Mouse (Mus musculus): ENCODE measurements at regions not wholly inside any gene's neighbourhood (a gene's known extent, or its start where the extent isn't known, plus 50 kb on each side); places are given as distances from the start of the nearest gene placed in this dataset.

GRCm38 (mm10) chr15:51288911-51289432 lies 2595.7 kb upstream of the Gm7489 start:
- ATAC-seq = no peak
- H3K27me3 ChIP-seq (replicated peaks) = no peaks in the 10 kb centered on the region
- H3K27ac ChIP-seq = no peak overlapping the region
- no peaks in the 10 kb centered on the region for H3K36me3 ChIP-seq
- H3K9me3 ChIP-seq = no peaks in the 10 kb centered on the region
- H3K4me1 ChIP-seq (replicated peaks) = no peaks in the 10 kb centered on the region
- no peak overlapping the region for H3K9ac ChIP-seq
- H3K4me2 ChIP-seq (replicated peaks) = no peak overlapping the region
- WGBS = 59% methylated on average over 9 of the region's 9 CpGs
- H3K4me3 ChIP-seq (replicated peaks) = no peak overlapping the region

GRCm38 (mm10) chr15:51289916-51290315 lies 2594.8 kb upstream of the Gm7489 start:
- no peak for ATAC-seq

GRCm38 (mm10) chr15:51291183-51291582 lies 2593.5 kb upstream of the Gm7489 start:
- no peak overlapping the region for H3K9ac ChIP-seq
- 88% methylated on average over 6 of the region's 6 CpGs for WGBS
- no peak overlapping the region for H3K4me2 ChIP-seq (replicated peaks)
- H3K9me3 ChIP-seq = no peaks in the 10 kb centered on the region
- H3K27me3 ChIP-seq (replicated peaks) = no peaks in the 10 kb centered on the region
- no peak for ATAC-seq
- H3K36me3 ChIP-seq = no peaks in the 10 kb centered on the region
- H3K27ac ChIP-seq = no peak overlapping the region
- H3K4me1 ChIP-seq (replicated peaks) = no peaks in the 10 kb centered on the region
- H3K4me3 ChIP-seq (replicated peaks) = no peak overlapping the region

More at GRCm38 (mm10) chr15:51289916-51290315, 2594.8 kb upstream of the Gm7489 start:
- Histone ChIP-seq H3K9me3 (no peaks in the 10 kb centered on the region), H3K9ac (no peak overlapping the region), H3K27me3 (replicated peaks) (no peaks in the 10 kb centered on the region), H3K4me1 (replicated peaks) (no peaks in the 10 kb centered on the region), H3K4me2 (replicated peaks) (peak overlapping the region; percentile 43), H3K4me3 (replicated peaks) (0 out of 2 replicates have a peak overlapping the region, but pooled peaks have one; percentile 14), H3K36me3 (no peaks in the 10 kb centered on the region), H3K27ac (no peak overlapping the region)
- 36% methylated on average over 9 of the region's 9 CpGs for WGBS

- no peak overlapping the region for H3K4me2 ChIP-seq (replicated peaks)
- H3K36me3 ChIP-seq = no peaks in the 10 kb centered on the region
- H3K9ac ChIP-seq = no peak overlapping the region
- no peak overlapping the region for H3K4me3 ChIP-seq (replicated peaks)
- H3K9me3 ChIP-seq = no peaks in the 10 kb centered on the region
- H3K4me1 ChIP-seq (replicated peaks) = no peaks in the 10 kb centered on the region
- ATAC-seq = no peak
- H3K27me3 ChIP-seq (replicated peaks) = no peaks in the 10 kb centered on the region
- no peak overlapping the region for H3K27ac ChIP-seq
These were observed 2587.9 kb upstream of the Gm7489 start for GRCm38 (mm10) chr15:51296841-51297240.

GRCm38 (mm10) chr15:51318072-51318471 lies 2566.6 kb upstream of the Gm7489 start:
- Histone ChIP-seq H3K9ac (no peak overlapping the region), H3K9me3 (no peaks in the 10 kb centered on the region), H3K27ac (no peak overlapping the region), H3K36me3 (no peaks in the 10 kb centered on the region), H3K4me1 (replicated peaks) (no peaks in the 10 kb centered on the region), H3K4me2 (replicated peaks) (no peak overlapping the region), H3K4me3 (replicated peaks) (no peak overlapping the region), H3K27me3 (replicated peaks) (no peaks in the 10 kb centered on the region)
- 83% methylated on average over 1 of the region's 1 CpGs for WGBS
- ATAC-seq = no peak

GRCm38 (mm10) chr15:51318760-51319159 lies 2565.9 kb upstream of the Gm7489 start:
- H3K4me1 ChIP-seq (replicated peaks) = no peaks in the 10 kb centered on the region
- H3K36me3 ChIP-seq = no peaks in the 10 kb centered on the region
- no peak for ATAC-seq
- H3K27ac ChIP-seq = no peak overlapping the region
- no peak overlapping the region for H3K4me3 ChIP-seq (replicated peaks)
- no peak overlapping the region for H3K9ac ChIP-seq
- no peaks in the 10 kb centered on the region for H3K27me3 ChIP-seq (replicated peaks)
- H3K4me2 ChIP-seq (replicated peaks) = no peak overlapping the region
- WGBS = 81% methylated on average over 2 of the region's 2 CpGs
- H3K9me3 ChIP-seq = no peaks in the 10 kb centered on the region

- no peak overlapping the region for H3K9ac ChIP-seq
- no peak overlapping the region for H3K4me2 ChIP-seq (replicated peaks)
- no peak overlapping the region for H3K27ac ChIP-seq
- H3K4me3 ChIP-seq (replicated peaks) = no peak overlapping the region
- H3K36me3 ChIP-seq = no peaks in the 10 kb centered on the region
- H3K27me3 ChIP-seq (replicated peaks) = no peaks in the 10 kb centered on the region
- no peaks in the 10 kb centered on the region for H3K4me1 ChIP-seq (replicated peaks)
- ATAC-seq = no peak
- no peaks in the 10 kb centered on the region for H3K9me3 ChIP-seq
- 66% methylated on average over 10 of the region's 10 CpGs for WGBS
These were observed 2564.3 kb upstream of the Gm7489 start for GRCm38 (mm10) chr15:51320366-51320894.

- Histone ChIP-seq H3K36me3 (no peaks in the 10 kb centered on the region), H3K4me2 (replicated peaks) (no peak overlapping the region), H3K27ac (no peak overlapping the region), H3K4me3 (replicated peaks) (no peak overlapping the region), H3K9me3 (no peaks in the 10 kb centered on the region), H3K4me1 (replicated peaks) (no peaks in the 10 kb centered on the region), H3K27me3 (replicated peaks) (no peaks in the 10 kb centered on the region), H3K9ac (no peak overlapping the region)
- WGBS = 76% methylated on average over 5 of the region's 5 CpGs
- no peak for ATAC-seq
These were observed 2561.4 kb upstream of the Gm7489 start for GRCm38 (mm10) chr15:51323284-51323683.

GRCm38 (mm10) chr15:51324211-51324610 lies 2560.5 kb upstream of the Gm7489 start:
- Histone ChIP-seq H3K27me3 (replicated peaks) (no peaks in the 10 kb centered on the region), H3K4me3 (replicated peaks) (no peak overlapping the region), H3K4me2 (replicated peaks) (no peak overlapping the region), H3K36me3 (no peaks in the 10 kb centered on the region), H3K9me3 (no peaks in the 10 kb centered on the region), H3K4me1 (replicated peaks) (no peaks in the 10 kb centered on the region), H3K27ac (no peak overlapping the region), H3K9ac (no peak overlapping the region)
- ATAC-seq = no peak
- 81% methylated on average over 5 of the region's 5 CpGs for WGBS

GRCm38 (mm10) chr15:51327702-51328101 lies 2557.0 kb upstream of the Gm7489 start:
- Histone ChIP-seq H3K4me3 (replicated peaks) (no peak overlapping the region), H3K4me2 (replicated peaks) (no peak overlapping the region), H3K27me3 (replicated peaks) (no peaks in the 10 kb centered on the region), H3K36me3 (no peaks in the 10 kb centered on the region), H3K4me1 (replicated peaks) (no peaks in the 10 kb centered on the region), H3K9me3 (no peaks in the 10 kb centered on the region), H3K9ac (no peak overlapping the region), H3K27ac (no peak overlapping the region)
- 41% methylated on average over 5 of the region's 5 CpGs for WGBS
- no peak for ATAC-seq

- Histone ChIP-seq H3K4me3 (replicated peaks) (no peak overlapping the region), H3K4me2 (replicated peaks) (no peak overlapping the region), H3K4me1 (replicated peaks) (no peaks in the 10 kb centered on the region), H3K9ac (no peak overlapping the region), H3K27me3 (replicated peaks) (no peaks in the 10 kb centered on the region), H3K36me3 (no peaks in the 10 kb centered on the region), H3K9me3 (no peaks in the 10 kb centered on the region), H3K27ac (no peak overlapping the region)
- 62% methylated on average over 1 of the region's 1 CpGs for WGBS
- no peak for ATAC-seq
These were observed 2548.3 kb upstream of the Gm7489 start for GRCm38 (mm10) chr15:51336441-51336840.

GRCm38 (mm10) chr15:51346301-51346700 lies 2538.4 kb upstream of the Gm7489 start:
- no peaks in the 10 kb centered on the region for H3K4me1 ChIP-seq (replicated peaks)
- 86% methylated on average over 4 of the region's 4 CpGs for WGBS

GRCm38 (mm10) chr15:51363391-51363790 lies 2521.3 kb upstream of the Gm7489 start:
- Histone ChIP-seq H3K4me1 (replicated peaks) (no peaks in the 10 kb centered on the region), H3K36me3 (no peaks in the 10 kb centered on the region), H3K9me3 (no peaks in the 10 kb centered on the region), H3K27ac (no peak overlapping the region), H3K4me3 (replicated peaks) (no peak overlapping the region), H3K27me3 (replicated peaks) (no peaks in the 10 kb centered on the region), H3K9ac (no peak overlapping the region), H3K4me2 (replicated peaks) (no peak overlapping the region)
- WGBS = 62% methylated on average over 7 of the region's 7 CpGs
- ATAC-seq = no peak

More at GRCm38 (mm10) chr15:51346301-51346700, 2538.4 kb upstream of the Gm7489 start:
- no peak overlapping the region for H3K4me2 ChIP-seq (replicated peaks)
- no peaks in the 10 kb centered on the region for H3K27me3 ChIP-seq (replicated peaks)
- no peaks in the 10 kb centered on the region for H3K9me3 ChIP-seq
- H3K9ac ChIP-seq = no peak overlapping the region
- H3K4me3 ChIP-seq (replicated peaks) = no peak overlapping the region
- ATAC-seq = no peak
- no peaks in the 10 kb centered on the region for H3K36me3 ChIP-seq
- H3K27ac ChIP-seq = no peak overlapping the region

Measured in intestine, embryonic 15.5 days (tissue).